Comparison of ENCODE assay signal across 18 mouse cellular contexts in the genomic region with DNA sequence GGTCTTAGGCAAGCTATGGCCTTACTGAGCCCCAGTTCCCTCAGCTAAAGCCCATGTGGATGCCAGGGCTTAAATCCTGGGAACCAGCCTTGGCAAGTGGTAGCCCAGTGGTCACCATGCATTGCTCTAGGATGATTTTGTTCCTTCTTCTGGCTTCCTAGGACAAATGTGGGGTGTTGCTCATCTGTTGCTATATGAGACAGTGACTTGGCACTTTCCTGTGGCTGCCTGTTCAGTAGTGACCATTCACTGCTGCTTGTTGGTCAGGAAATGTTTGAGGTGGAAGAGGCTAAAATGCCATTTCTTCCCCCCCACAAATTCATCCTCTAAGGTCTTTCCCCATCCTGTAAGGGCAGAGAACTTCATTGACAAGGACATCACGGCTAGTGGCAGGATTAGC.
"Had no signal": no experiment of that assay in that cellular context is flagged by ENCODE, and none has a peak within 500 bp of the region (broad histone marks: within the 10 kb centered on the region; RNA-seq: fewer than 3 reads in every experiment).

No protein-coding gene starts in this region.

- H3K4me3 ChIP-seq: limb, embryonic 12.5 days; limb, embryonic 15.5 days; lung, embryonic 15.5 days; midbrain, embryonic 13.5 days had no signal

- H3K9ac ChIP-seq: limb, embryonic 12.5 days; limb, embryonic 15.5 days; liver, embryonic 14.5 days; liver, postnatal 0 days; lung, embryonic 15.5 days; midbrain, embryonic 13.5 days had no signal

- H3K9me3 ChIP-seq: limb, embryonic 12.5 days; limb, embryonic 15.5 days; lung, embryonic 15.5 days; midbrain, embryonic 13.5 days had no signal

- H3K27me3 ChIP-seq: limb, embryonic 12.5 days; limb, embryonic 15.5 days; lung, embryonic 15.5 days; midbrain, embryonic 13.5 days had no signal

- DNase-seq: kidney, adult 18-20 months; kidney, adult 9 months; kidney, postnatal 14 days; kidney, postnatal 4 days; left cerebral cortex, postnatal 4 days; liver, postnatal 0 days; lung, postnatal 10 days; lung, postnatal 36 days; thymus, adult 2 months; thymus, postnatal 14 days; thymus, postnatal 4 days had no signal

- ATAC-seq: liver, postnatal 0 days; midbrain, embryonic 13.5 days had no signal

- H3K27ac ChIP-seq: limb, embryonic 12.5 days; limb, embryonic 15.5 days; liver, embryonic 14.5 days; lung, embryonic 15.5 days; midbrain, embryonic 13.5 days; stomach, postnatal 0 days had no signal

- H3K4me2 ChIP-seq: limb, embryonic 12.5 days; limb, embryonic 15.5 days; liver, embryonic 11.5 days; lung, embryonic 15.5 days; midbrain, embryonic 13.5 days had no signal
